25 mouse cellular contexts compared by ENCODE assay signal in genomic region chr10:14100847-14101246, GRCm38 (mm10).
"Had no signal": no experiment of that assay in that cellular context is flagged by ENCODE, and none has a peak within 500 bp of the region (broad histone marks: within the 10 kb centered on the region; RNA-seq: fewer than 3 reads in every experiment).

No protein-coding gene starts in this region.

- H3K27ac ChIP-seq: heart, embryonic 13.5 days; heart, embryonic 15.5 days; hindbrain, embryonic 13.5 days; hindbrain, embryonic 15.5 days; hindbrain, postnatal 0 days; kidney, embryonic 15.5 days; kidney, postnatal 0 days; limb, embryonic 13.5 days; limb, embryonic 15.5 days; liver, embryonic 12.5 days; liver, embryonic 14.5 days had no signal

- H3K4me2 ChIP-seq: heart, embryonic 11.5 days; heart, embryonic 13.5 days; heart, embryonic 15.5 days; hindbrain, embryonic 13.5 days; hindbrain, embryonic 15.5 days; kidney, embryonic 15.5 days; limb, embryonic 13.5 days; limb, embryonic 15.5 days; liver, embryonic 12.5 days had no signal

- ATAC-seq: hindbrain, postnatal 0 days; intestine, embryonic 16.5 days; liver, embryonic 12.5 days had no signal

- DNase-seq: gastrocnemius, postnatal 10 days; heart, adult 18-20 months; heart, postnatal 14 days; heart, postnatal 36 days; kidney, adult 11 months; kidney, adult 2 months; kidney, adult 9 months; kidney, postnatal 14 days; kidney, postnatal 36 days; layer of hippocampus, adult 9-11 months; layer of hippocampus, postnatal 36 days; left cerebral cortex, postnatal 4 days had no signal

- H3K4me1 ChIP-seq: heart, embryonic 15.5 days; hindbrain, embryonic 13.5 days; hindbrain, embryonic 15.5 days; kidney, embryonic 15.5 days; limb, embryonic 13.5 days; limb, embryonic 15.5 days; liver, embryonic 12.5 days had no signal

- H3K27me3 ChIP-seq: heart, embryonic 13.5 days; heart, embryonic 15.5 days; hindbrain, embryonic 13.5 days; hindbrain, embryonic 15.5 days; kidney, embryonic 15.5 days; limb, embryonic 13.5 days; limb, embryonic 15.5 days; liver, embryonic 12.5 days had no signal

- H3K9me3 ChIP-seq: heart, embryonic 13.5 days; heart, embryonic 15.5 days; hindbrain, embryonic 13.5 days; hindbrain, embryonic 15.5 days; kidney, embryonic 15.5 days; limb, embryonic 13.5 days; limb, embryonic 15.5 days; liver, embryonic 12.5 days had no signal

- H3K36me3 ChIP-seq: heart, embryonic 13.5 days; heart, embryonic 15.5 days; hindbrain, embryonic 13.5 days; hindbrain, embryonic 15.5 days; kidney, embryonic 15.5 days; limb, embryonic 13.5 days; limb, embryonic 15.5 days; liver, embryonic 12.5 days had no signal

- H3K9ac ChIP-seq: heart, embryonic 13.5 days; heart, embryonic 15.5 days; hindbrain, embryonic 13.5 days; hindbrain, embryonic 15.5 days; kidney, embryonic 15.5 days; limb, embryonic 13.5 days; limb, embryonic 15.5 days; liver, embryonic 12.5 days; liver, embryonic 14.5 days had no signal

- H3K4me3 ChIP-seq: heart, embryonic 13.5 days; heart, embryonic 15.5 days; hindbrain, embryonic 13.5 days; hindbrain, embryonic 15.5 days; kidney, embryonic 15.5 days; limb, embryonic 13.5 days; limb, embryonic 15.5 days; liver, embryonic 12.5 days had no signal
